Mouse (Mus musculus): Measurements from ENCODE around the gene Chka. TPM values are rescaled to one million over a fixed set of nuclear protein-coding genes. Genes with fewer than 3 reads are reported as not detected.

Chka gene
- total RNA-seq, 1 experiment: 79.6 TPM

GRCm38 (mm10) chr19:3923586-3923985, 72.0 kb downstream of the Chka start:
- Histone ChIP-seq H3K9me3 (ENCODE audit: control insufficient read depth, insufficient read depth, low read depth, low read length) (no peaks in the 10 kb centered on the region), H3K9ac (ENCODE audit: insufficient read depth, low read depth, low read length, poor library complexity, severe bottlenecking) (no peak overlapping the region), H3K4me3 (ENCODE audit: insufficient read depth in 1 of 2, low read depth in 1 of 2, low read length in 2 of 2, poor library complexity in 1 of 2, severe bottlenecking in 1 of 2) (no peak overlapping the region), H3K27ac (ENCODE audit: insufficient read depth, low read depth, low read length, poor library complexity, severe bottlenecking) (no peak overlapping the region), H3K36me3 (ENCODE audit: control insufficient read depth, insufficient read depth, low read length, poor library complexity, severe bottlenecking) (no peaks in the 10 kb centered on the region), H3K4me1 (ENCODE audit: control insufficient read depth in 2 of 2, insufficient read depth in 2 of 2, low read length in 2 of 2, poor library complexity in 1 of 2) (peaks cover 0 to 10% of the 10 kb centered on the region in 2 experiments; a peak in 2 of 4 replicates)
- TF ChIP-seq CHD2 (IDR thresholded peaks at IDR 0.05; ENCODE audit: low read depth, low read length): no peak
- TF ChIP-seq MAFK (IDR thresholded peaks at IDR 0.05; ENCODE audit: insufficient read depth, low read depth, low read length): no peak
- TF ChIP-seq HCFC1 (IDR thresholded peaks at IDR 0.05; ENCODE audit: borderline replicate concordance, insufficient read depth, low read length): no peak
- TF ChIP-seq ZC3H11A (IDR thresholded peaks at IDR 0.05; ENCODE audit: borderline replicate concordance, low read depth, low read length): no peak
- TF ChIP-seq ZNF384 (IDR thresholded peaks at IDR 0.05; ENCODE audit: low read depth, low read length): no peak
- DNase-seq (ENCODE audit: low read depth, low spot score): no peak
- in situ Hi-C loops (cut with MboI; ENCODE audit: low sequenced_read_pairs in 2 of 2, unreplicated experiment in 2 of 2): no loop called here

- no peak for DNase-seq (ENCODE audit: low read depth, low spot score)
- Histone ChIP-seq H3K4me1 (ENCODE audit: control insufficient read depth in 2 of 2, insufficient read depth in 2 of 2, low read length in 2 of 2, poor library complexity in 1 of 2) (peaks cover 0 to 14% of the 10 kb centered on the region in 2 experiments; a peak in 2 of 4 replicates), H3K9ac (ENCODE audit: insufficient read depth, low read depth, low read length, poor library complexity, severe bottlenecking) (no peak overlapping the region), H3K4me3 (ENCODE audit: insufficient read depth in 1 of 2, low read depth in 1 of 2, low read length in 2 of 2, poor library complexity in 1 of 2, severe bottlenecking in 1 of 2) (no peak overlapping the region), H3K27ac (ENCODE audit: insufficient read depth, low read depth, low read length, poor library complexity, severe bottlenecking) (no peak overlapping the region), H3K9me3 (ENCODE audit: control insufficient read depth, insufficient read depth, low read depth, low read length) (no peaks in the 10 kb centered on the region), H3K36me3 (ENCODE audit: control insufficient read depth, insufficient read depth, low read length, poor library complexity, severe bottlenecking) (no peaks in the 10 kb centered on the region)
- in situ Hi-C loops (cut with MboI; ENCODE audit: low sequenced_read_pairs in 2 of 2, unreplicated experiment in 2 of 2): no loop called here
- no peak for TF ChIP-seq MAFK (IDR thresholded peaks at IDR 0.05; ENCODE audit: insufficient read depth, low read depth, low read length)
- TF ChIP-seq ZC3H11A (IDR thresholded peaks at IDR 0.05; ENCODE audit: borderline replicate concordance, low read depth, low read length): no peak
- TF ChIP-seq HCFC1 (IDR thresholded peaks at IDR 0.05; ENCODE audit: borderline replicate concordance, insufficient read depth, low read length): no peak
- TF ChIP-seq ZNF384 (IDR thresholded peaks at IDR 0.05; ENCODE audit: low read depth, low read length): no peak
- TF ChIP-seq CHD2 (IDR thresholded peaks at IDR 0.05; ENCODE audit: low read depth, low read length): no peak
Observed at GRCm38 (mm10) chr19:3924190-3924589, 72.6 kb downstream of the Chka start.

GRCm38 (mm10) chr19:3924868-3925267, 73.3 kb downstream of the Chka start:
- H3K9me3 ChIP-seq (ENCODE audit: control insufficient read depth, insufficient read depth, low read depth, low read length): no peaks in the 10 kb centered on the region
- no peak for DNase-seq (ENCODE audit: low read depth, low spot score)
- TF ChIP-seq ZC3H11A (IDR thresholded peaks at IDR 0.05; ENCODE audit: borderline replicate concordance, low read depth, low read length): no peak
- TF ChIP-seq ZNF384 (IDR thresholded peaks at IDR 0.05; ENCODE audit: low read depth, low read length): no peak
- no peak for TF ChIP-seq HCFC1 (IDR thresholded peaks at IDR 0.05; ENCODE audit: borderline replicate concordance, insufficient read depth, low read length)
- H3K36me3 ChIP-seq (ENCODE audit: control insufficient read depth, insufficient read depth, low read length, poor library complexity, severe bottlenecking): no peaks in the 10 kb centered on the region
- H3K9ac ChIP-seq (ENCODE audit: insufficient read depth, low read depth, low read length, poor library complexity, severe bottlenecking): no peak overlapping the region
- H3K4me1 ChIP-seq (ENCODE audit: control insufficient read depth in 2 of 2, insufficient read depth in 2 of 2, low read length in 2 of 2, poor library complexity in 1 of 2): peaks cover 0 to 15% of the 10 kb centered on the region in 2 experiments; a peak in 2 of 4 replicates
- H3K27ac ChIP-seq (ENCODE audit: insufficient read depth, low read depth, low read length, poor library complexity, severe bottlenecking): no peak overlapping the region
- in situ Hi-C loops (cut with MboI; ENCODE audit: low sequenced_read_pairs in 2 of 2, unreplicated experiment in 2 of 2): no loop called here
- no peak overlapping the region for H3K4me3 ChIP-seq (ENCODE audit: insufficient read depth in 1 of 2, low read depth in 1 of 2, low read length in 2 of 2, poor library complexity in 1 of 2, severe bottlenecking in 1 of 2)

GRCm38 (mm10) chr19:3925859-3926258, 74.3 kb downstream of the Chka start:
- Histone ChIP-seq H3K36me3 (ENCODE audit: control insufficient read depth, insufficient read depth, low read length, poor library complexity, severe bottlenecking) (no peaks in the 10 kb centered on the region), H3K9ac (ENCODE audit: insufficient read depth, low read depth, low read length, poor library complexity, severe bottlenecking) (no peak overlapping the region), H3K9me3 (ENCODE audit: control insufficient read depth, insufficient read depth, low read depth, low read length) (no peaks in the 10 kb centered on the region), H3K27ac (ENCODE audit: insufficient read depth, low read depth, low read length, poor library complexity, severe bottlenecking) (no peak overlapping the region), H3K4me1 (ENCODE audit: control insufficient read depth in 2 of 2, insufficient read depth in 2 of 2, low read length in 2 of 2, poor library complexity in 1 of 2) (peaks cover 1 to 20% of the 10 kb centered on the region in 2 experiments; a peak in 3 of 4 replicates), H3K4me3 (ENCODE audit: insufficient read depth in 1 of 2, low read depth in 1 of 2, low read length in 2 of 2, poor library complexity in 1 of 2, severe bottlenecking in 1 of 2) (no peak overlapping the region)
- DNase-seq (ENCODE audit: low read depth, low spot score): no peak
- no peak for TF ChIP-seq HCFC1 (IDR thresholded peaks at IDR 0.05; ENCODE audit: borderline replicate concordance, insufficient read depth, low read length)
- no peak for TF ChIP-seq ZC3H11A (IDR thresholded peaks at IDR 0.05; ENCODE audit: borderline replicate concordance, low read depth, low read length)
- no peak for TF ChIP-seq ZNF384 (IDR thresholded peaks at IDR 0.05; ENCODE audit: low read depth, low read length)
- no peak for TF ChIP-seq MAFK (IDR thresholded peaks at IDR 0.05; ENCODE audit: insufficient read depth, low read depth, low read length)
- no peak for TF ChIP-seq CHD2 (IDR thresholded peaks at IDR 0.05; ENCODE audit: low read depth, low read length)
- in situ Hi-C loops (cut with MboI; ENCODE audit: low sequenced_read_pairs in 2 of 2, unreplicated experiment in 2 of 2): no loop called here

GRCm38 (mm10) chr19:3926279-3926678, 74.7 kb downstream of the Chka start:
- DNase-seq (ENCODE audit: low read depth, low spot score): no peak
- in situ Hi-C loops (cut with MboI; ENCODE audit: low sequenced_read_pairs in 2 of 2, unreplicated experiment in 2 of 2): no loop called here
- no peak overlapping the region for H3K4me3 ChIP-seq (ENCODE audit: insufficient read depth in 1 of 2, low read depth in 1 of 2, low read length in 2 of 2, poor library complexity in 1 of 2, severe bottlenecking in 1 of 2)
- H3K9me3 ChIP-seq (ENCODE audit: control insufficient read depth, insufficient read depth, low read depth, low read length): no peaks in the 10 kb centered on the region
- H3K36me3 ChIP-seq (ENCODE audit: control insufficient read depth, insufficient read depth, low read length, poor library complexity, severe bottlenecking): no peaks in the 10 kb centered on the region
- H3K4me1 ChIP-seq (ENCODE audit: control insufficient read depth in 2 of 2, insufficient read depth in 2 of 2, low read length in 2 of 2, poor library complexity in 1 of 2): peaks cover 2 to 21% of the 10 kb centered on the region in 2 experiments; a peak in 3 of 4 replicates
- TF ChIP-seq ZNF384 (IDR thresholded peaks at IDR 0.05; ENCODE audit: low read depth, low read length) (no peak), MAFK (IDR thresholded peaks at IDR 0.05; ENCODE audit: insufficient read depth, low read depth, low read length) (no peak), HCFC1 (IDR thresholded peaks at IDR 0.05; ENCODE audit: borderline replicate concordance, insufficient read depth, low read length) (no peak), ZC3H11A (IDR thresholded peaks at IDR 0.05; ENCODE audit: borderline replicate concordance, low read depth, low read length) (no peak), CHD2 (IDR thresholded peaks at IDR 0.05; ENCODE audit: low read depth, low read length) (no peak)
- no peak overlapping the region for H3K27ac ChIP-seq (ENCODE audit: insufficient read depth, low read depth, low read length, poor library complexity, severe bottlenecking)
- no peak overlapping the region for H3K9ac ChIP-seq (ENCODE audit: insufficient read depth, low read depth, low read length, poor library complexity, severe bottlenecking)

Measured in ES-E14 (cell line).